Mouse (Mus musculus) embryonic facial prominence, embryonic 14.5 days (tissue): ENCODE data around the gene Kpna4. TPM values are rescaled to one million over a fixed set of nuclear protein-coding genes. Genes with fewer than 3 reads are reported as not detected.
"Not testable (repeated sequence)": the region's sequence is repeated elsewhere in the genome, so short reads cannot be mapped to it uniquely, and the experiment has no call there.

Experiments
- ATAC-seq: fragments of 200-750 bp; cut with Nextera tagmentation; 2 replicates; pipeline ENCODE4 v1.8.0; 2017; ENCODE audit warnings: low read depth, moderate number of reproducible peaks, moderate TSS enrichment
- DNase-seq: peaks from one replicate; pipeline ENCODE4 v3.0.0-alpha.2; 2015; ENCODE audit warnings: low spot score
- H3K27ac ChIP-seq: fragments of 300-500 bp; sonication (generic); replicated peaks from 2 replicates; pipeline ENCODE4 v1.5.1; 2014; ENCODE audit warnings: low read depth, mild to moderate bottlenecking, low read length, moderate library complexity
- H3K27me3 ChIP-seq: fragments of 300-500 bp; sonication (generic); replicated peaks from 2 replicates; pipeline ENCODE4 v1.6.1; 2014; ENCODE audit warnings: low read length; ENCODE audit not compliant: control insufficient read depth, insufficient read depth
- H3K36me3 ChIP-seq: fragments of 300-500 bp; sonication (generic); 2 replicates; pipeline ENCODE4 v1.6.1; 2014; ENCODE audit warnings: low read length, mixed read lengths; ENCODE audit not compliant: control insufficient read depth, insufficient read depth
- H3K4me1 ChIP-seq: fragments of 300-500 bp; sonication (generic); 2 replicates; pipeline ENCODE4 v1.6.1; 2014; ENCODE audit warnings: antibody characterized with exemption, low read length; ENCODE audit not compliant: control insufficient read depth, insufficient read depth
- H3K4me2 ChIP-seq: fragments of 300-500 bp; sonication (generic); 2 replicates; pipeline ENCODE4 v1.6.1; 2014; ENCODE audit warnings: low read depth, mild to moderate bottlenecking, low read length, moderate library complexity, mixed read lengths
- H3K4me3 ChIP-seq: fragments of 300-500 bp; sonication (generic); 2 replicates; pipeline ENCODE4 v1.5.1; 2014; ENCODE audit warnings: low read depth, mild to moderate bottlenecking, low read length
- H3K9ac ChIP-seq: fragments of 300-500 bp; sonication (generic); 2 replicates; pipeline ENCODE4 v1.6.1; 2014; ENCODE audit warnings: low read depth, mild to moderate bottlenecking, low read length, moderate library complexity, mixed read lengths
- H3K9me3 ChIP-seq: fragments of 300-500 bp; sonication (generic); 2 replicates; pipeline ENCODE4 v1.6.1; 2016; ENCODE audit warnings: low read length; ENCODE audit not compliant: control insufficient read depth
- WGBS: fragments of 180-500 bp; shearing (Covaris S2); extraction: QIAGEN DNeasy Blood & Tissue Kit; methylation state at CpG from one replicate; pipeline ENCODE4 v1.1.7; 2014; 5-methylcytosine and 5-hydroxymethylcytosine counted together
- polyA plus RNA-seq: library from polyadenylated mRNA; unstranded; fragments of >200 nt; fragmentation: Nextera tagmentation; extraction: Ambion mirVana; gene quantifications from 2 replicates; pipeline ENCODE4 v1.2.1, GENCODE M21; 2014

The Kpna4 gene
- polyA plus RNA-seq, 1 experiment from 2014 or later: 34.8 TPM

- peak; percentile 95 for ATAC-seq
- Histone ChIP-seq H3K9ac (peak within 1 kb of the TSS; percentile 91), H3K4me1 (peaks cover 11% of the 10 kb centered on the region; the same call in 1 of the 2 replicates), H3K9me3 (no peaks in the 10 kb centered on the region), H3K4me3 (peak within 1 kb of the TSS; percentile 87), H3K27me3 (no peaks in the 10 kb centered on the region), H3K27ac (peak within 1 kb of the TSS; percentile 79), H3K4me2 (peak within 1 kb of the TSS; percentile 75), H3K36me3 (peaks cover 14% of the 10 kb centered on the region)
- under 1% methylated on average over 37 of the region's 80 CpGs for WGBS
- peak; percentile 97 for DNase-seq
These were observed 82.1 kb downstream of the Kpna4 start, which contains the start of gene Trim59 for GRCm38 (mm10) chr3:69044645-69045399. Gene Trim59, minus strand, starts transcription at chr3:69044755.

GRCm38 (mm10) chr3:69044167-69044591 is 82.7 kb downstream of the Kpna4 start:
- peak overlapping the region; percentile 75 for H3K4me2 ChIP-seq
- no peak for DNase-seq
- peak overlapping the region; percentile 87 for H3K4me3 ChIP-seq
- peaks cover 11% of the 10 kb centered on the region; the same call in 1 of the 2 replicates for H3K4me1 ChIP-seq
- 0% methylated on average over 24 of the region's 42 CpGs for WGBS
- H3K27me3 ChIP-seq: no peaks in the 10 kb centered on the region
- H3K9me3 ChIP-seq: no peaks in the 10 kb centered on the region
- ATAC-seq: peak; percentile 67
- H3K36me3 ChIP-seq: peaks cover 14% of the 10 kb centered on the region
- peak overlapping the region; percentile 79 for H3K27ac ChIP-seq
- peak overlapping the region; percentile 91 for H3K9ac ChIP-seq

- 66% methylated on average over 5 of the region's 5 CpGs for WGBS
- H3K27me3 ChIP-seq: no peaks in the 10 kb centered on the region
- no peak overlapping the region; the same call in 1 of the 2 replicates for H3K4me3 ChIP-seq
- H3K36me3 ChIP-seq: peaks cover 22% of the 10 kb centered on the region
- H3K9me3 ChIP-seq: no peaks in the 10 kb centered on the region
- DNase-seq: no peak
- peak overlapping the region; percentile 45 for H3K4me2 ChIP-seq
- H3K4me1 ChIP-seq: peaks cover 11% of the 10 kb centered on the region; the same call in 1 of the 2 replicates
- no peak overlapping the region for H3K9ac ChIP-seq
- H3K27ac ChIP-seq: no peak overlapping the region
- ATAC-seq: no peak
These were observed 85.6 kb downstream of the Kpna4 start for GRCm38 (mm10) chr3:69041298-69041697.

GRCm38 (mm10) chr3:69040105-69040504 is 86.8 kb downstream of the Kpna4 start:
- Histone ChIP-seq H3K4me2 (no peak overlapping the region), H3K9me3 (no peaks in the 10 kb centered on the region), H3K4me1 (peaks cover 3% of the 10 kb centered on the region; the same call in 1 of the 2 replicates), H3K4me3 (no peak overlapping the region), H3K27ac (no peak overlapping the region), H3K27me3 (no peaks in the 10 kb centered on the region), H3K36me3 (peaks cover 33% of the 10 kb centered on the region), H3K9ac (no peak overlapping the region)
- no peak for ATAC-seq
- DNase-seq: no peak
- WGBS: 86% methylated on average over 2 of the region's 2 CpGs

GRCm38 (mm10) chr3:69026133-69026783 is 100.7 kb downstream of the Kpna4 start:
- H3K27me3 ChIP-seq: no peaks in the 10 kb centered on the region
- no peaks in the 10 kb centered on the region for H3K9me3 ChIP-seq
- WGBS: 98% methylated on average over 1 of the region's 1 CpGs
- H3K4me1 ChIP-seq: no peaks in the 10 kb centered on the region
- peaks cover 76% of the 10 kb centered on the region for H3K36me3 ChIP-seq
- H3K9ac ChIP-seq: no peak overlapping the region
- no peak overlapping the region for H3K4me2 ChIP-seq
- DNase-seq: no peak
- no peak overlapping the region for H3K27ac ChIP-seq
- H3K4me3 ChIP-seq: no peak overlapping the region
- ATAC-seq: no peak

GRCm38 (mm10) chr3:69020764-69021163 is 106.1 kb downstream of the Kpna4 start:
- no peak overlapping the region for H3K4me2 ChIP-seq
- no peaks in the 10 kb centered on the region for H3K27me3 ChIP-seq
- H3K27ac ChIP-seq: no peak overlapping the region
- peaks cover 75% of the 10 kb centered on the region for H3K36me3 ChIP-seq
- H3K9ac ChIP-seq: no peak overlapping the region
- no peak for DNase-seq
- no peak for ATAC-seq
- no peaks in the 10 kb centered on the region for H3K9me3 ChIP-seq
- no peaks in the 10 kb centered on the region for H3K4me1 ChIP-seq
- H3K4me3 ChIP-seq: no peak overlapping the region

GRCm38 (mm10) chr3:69020285-69020684 is 106.6 kb downstream of the Kpna4 start:
- ATAC-seq (no peak), DNase-seq (no peak)
- Histone ChIP-seq H3K27ac (no peak overlapping the region), H3K4me1 (no peaks in the 10 kb centered on the region), H3K4me3 (no peak overlapping the region), H3K9me3 (no peaks in the 10 kb centered on the region), H3K27me3 (no peaks in the 10 kb centered on the region), H3K4me2 (no peak overlapping the region), H3K9ac (no peak overlapping the region), H3K36me3 (peaks cover 76% of the 10 kb centered on the region)
- WGBS: 90% methylated on average over 2 of the region's 2 CpGs

GRCm38 (mm10) chr3:69018635-69019034 is 108.3 kb downstream of the Kpna4 start:
- ATAC-seq, H3K27me3 ChIP-seq, H3K4me2 ChIP-seq, DNase-seq, H3K27ac ChIP-seq, H3K9me3 ChIP-seq, H3K4me3 ChIP-seq, H3K4me1 ChIP-seq, H3K9ac ChIP-seq: not testable (repeated sequence)
- H3K36me3 ChIP-seq: peaks cover 72% of the 10 kb centered on the region
- 97% methylated on average over 2 of the region's 2 CpGs for WGBS
